Mouse (Mus musculus) spleen, embryonic (tissue): ENCODE measurements at regions not wholly inside any gene's neighbourhood (a gene's known extent, or its start where the extent isn't known, plus 50 kb on each side); places are given as distances from the start of the nearest gene placed in this dataset.

Experiments used
- CTCF ChIA-PET: fragments of 350-600 bp; sonication (Branson Sonifier 250); formaldehyde crosslinking; loops from one replicate; lab custom pipeline; 2022; lab: Charles Lee

GRCm38 (mm10) chr14:16901534-16902147 lies 82.7 kb upstream of the Rarb start:
- CTCF ChIA-PET = no interaction called here

DNA sequence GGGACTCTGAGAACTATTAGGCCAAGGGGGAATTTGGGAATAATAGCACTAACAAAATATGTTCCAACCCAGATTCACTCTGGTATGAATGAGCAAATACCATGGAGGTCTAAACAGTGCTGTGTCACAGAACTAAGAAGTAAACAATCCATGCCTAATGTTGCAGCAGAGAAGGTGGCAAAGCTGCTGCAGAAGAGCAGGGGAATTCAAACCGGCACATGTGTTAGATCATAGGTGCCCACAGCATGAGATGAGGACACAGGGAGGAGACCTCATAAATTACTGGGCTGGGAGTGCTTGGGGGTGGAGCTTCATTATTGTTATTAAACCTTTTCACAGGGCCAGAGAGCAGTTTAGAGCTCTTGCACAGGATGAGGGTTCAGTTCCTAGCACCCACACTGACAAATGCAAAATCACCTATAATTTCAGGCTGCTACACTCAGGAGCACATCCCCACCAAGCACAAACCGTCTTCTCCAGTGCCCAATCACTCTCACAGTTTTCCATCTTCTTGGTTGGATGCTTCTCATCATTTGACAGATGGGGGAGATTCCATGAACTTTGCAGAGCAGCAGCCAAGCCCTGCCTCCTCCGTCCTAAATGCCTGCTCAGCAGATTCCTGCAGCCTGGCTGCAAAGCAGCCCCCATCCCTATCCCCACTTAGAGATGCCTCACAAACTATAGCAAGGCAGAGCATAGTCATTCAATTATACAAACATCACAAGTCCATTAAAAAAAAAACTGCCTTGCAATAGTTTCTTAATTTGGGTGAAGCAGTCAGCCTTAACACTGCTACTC lies 79.0 kb upstream of the Rarb start:
- CTCF ChIA-PET = no interaction called here

DNA sequence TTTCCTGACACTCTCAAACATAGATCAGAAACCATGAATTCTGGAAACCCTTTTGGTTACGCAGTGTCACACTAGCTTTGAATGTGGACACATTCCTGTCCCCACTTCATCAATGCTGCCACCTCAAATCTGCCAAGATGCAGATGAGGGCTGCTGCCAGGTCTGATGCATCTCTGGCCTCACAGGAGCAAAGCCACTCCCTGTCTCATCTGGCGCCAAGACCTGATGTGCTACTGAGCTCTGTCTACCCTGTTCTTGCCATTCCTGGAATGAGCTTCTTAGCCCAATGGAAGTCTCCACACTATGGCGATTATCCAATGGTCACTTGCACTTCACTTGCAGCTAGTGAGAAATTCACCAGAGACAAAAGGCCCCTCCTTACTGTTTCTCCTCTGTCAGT lies 78.0 kb upstream of the Rarb start:
- CTCF ChIA-PET = no interaction called here

GRCm38 (mm10) chr14:16881249-16881648 lies 62.3 kb upstream of the Rarb start:
- CTCF ChIA-PET = no interaction called here

DNA sequence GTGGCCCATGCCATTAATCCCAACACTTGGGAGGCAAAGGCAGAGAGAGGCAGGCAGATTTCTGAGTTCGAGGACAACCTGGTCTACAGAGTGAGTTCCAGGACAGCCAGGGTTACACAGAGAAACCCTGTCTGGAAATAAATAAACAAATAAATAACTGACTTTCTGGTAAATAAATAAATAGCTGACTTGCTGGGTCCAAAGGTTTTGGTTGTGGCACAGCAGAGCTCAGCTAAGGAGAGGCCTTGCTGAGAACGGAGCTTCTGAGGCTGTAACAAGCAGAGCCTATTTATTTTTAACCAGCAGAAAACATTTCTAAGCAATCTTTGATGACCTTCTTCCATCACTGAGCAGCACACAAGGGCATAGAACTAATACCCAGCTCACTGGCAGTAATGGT lies 50.3 kb upstream of the Rarb start:
- CTCF ChIA-PET = no interaction called here
